Mouse (Mus musculus): ENCODE measurements around the gene Cep250. TPM values are rescaled to one million over a fixed set of nuclear protein-coding genes. Genes with fewer than 3 reads are reported as not detected.
"Not testable (repeated sequence)": the region's sequence is repeated elsewhere in the genome, so short reads cannot be mapped to it uniquely, and the experiment has no call there.

Gene Cep250
- polyA plus RNA-seq (2015; fragmentation: Nextera tagmentation; extraction: Ambion mirVana) = 22.5 and 23.3 TPM in 2 replicates

- under 1% methylated on average over 57 of the region's 59 CpGs for WGBS
- Histone ChIP-seq H3K4me2 (replicated peaks) (peak within 1 kb of the TSS; percentile 58), H3K36me3 (no peaks in the 10 kb centered on the region), H3K27me3 (no peaks in the 10 kb centered on the region), H3K9me3 (replicated peaks) (no peaks in the 10 kb centered on the region), H3K27ac (replicated peaks) (peak within 1 kb of the TSS; percentile 90), H3K4me1 (peaks cover 9% of the 10 kb centered on the region; the same call in 1 of the 2 replicates), H3K9ac (peak within 1 kb of the TSS; percentile 95), H3K4me3 (replicated peaks) (peak within 1 kb of the TSS; percentile 93)
- peak; percentile 96 for ATAC-seq (ENCODE audit: insufficient number of reproducible peaks, low FRiP score, low TSS enrichment, low read depth)
These were observed at the start of gene Cep250 for GRCm38 (mm10) chr2:155956134-155957059. Cep250 (plus strand) TSS chr2:155956458.

- WGBS = 91% methylated on average over 6 of the region's 6 CpGs
- ATAC-seq (ENCODE audit: insufficient number of reproducible peaks, low FRiP score, low TSS enrichment, low read depth) = no peak
- Histone ChIP-seq H3K4me3 (replicated peaks) (no peak overlapping the region), H3K4me1 (no peaks in the 10 kb centered on the region), H3K36me3 (peaks cover 47% of the 10 kb centered on the region), H3K4me2 (replicated peaks) (no peak overlapping the region), H3K27me3 (no peaks in the 10 kb centered on the region), H3K9ac (no peak overlapping the region), H3K9me3 (replicated peaks) (no peaks in the 10 kb centered on the region), H3K27ac (replicated peaks) (no peak overlapping the region)
These were observed 41.6 kb upstream of the Cep250 start for GRCm38 (mm10) chr2:155914684-155915083.

DNA sequence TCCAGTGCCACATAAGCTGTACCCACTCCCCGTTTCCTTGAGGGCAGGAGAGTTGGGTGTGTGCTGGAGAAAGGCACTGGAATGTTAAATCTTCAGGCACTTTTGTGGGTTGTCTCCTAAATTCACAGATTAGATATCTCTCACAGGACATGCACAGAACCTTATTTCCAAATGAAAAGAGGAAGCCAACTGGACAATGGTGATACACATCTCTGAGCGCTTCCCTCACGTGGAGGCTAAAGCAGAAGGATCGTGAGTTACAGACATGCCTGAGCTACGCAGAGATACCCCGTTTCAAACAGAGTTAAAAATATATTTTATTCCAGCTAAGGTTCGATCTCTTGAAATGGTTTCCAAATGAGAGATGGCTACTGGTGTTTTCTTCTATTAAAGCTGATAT is 33.1 kb upstream of the Cep250 start:
- Histone ChIP-seq H3K4me1 (no peaks in the 10 kb centered on the region), H3K9me3 (replicated peaks) (no peaks in the 10 kb centered on the region), H3K4me3 (replicated peaks) (no peak overlapping the region), H3K9ac (no peak overlapping the region), H3K27me3 (no peaks in the 10 kb centered on the region), H3K4me2 (replicated peaks) (no peak overlapping the region), H3K27ac (replicated peaks) (no peak overlapping the region), H3K36me3 (peaks cover 20% of the 10 kb centered on the region; the same call in 1 of the 2 replicates)
- ATAC-seq (ENCODE audit: insufficient number of reproducible peaks, low FRiP score, low TSS enrichment, low read depth) = no peak
- 93% methylated on average over 7 of the region's 7 CpGs for whole genome bisulfite sequencing

- not testable (repeated sequence) for ATAC-seq (ENCODE audit: insufficient number of reproducible peaks, low FRiP score, low TSS enrichment, low read depth); H3K4me1 ChIP-seq
- WGBS = 81% methylated on average over 6 of the region's 6 CpGs
These were observed 31.0 kb upstream of the Cep250 start for GRCm38 (mm10) chr2:155925213-155925612.

DNA sequence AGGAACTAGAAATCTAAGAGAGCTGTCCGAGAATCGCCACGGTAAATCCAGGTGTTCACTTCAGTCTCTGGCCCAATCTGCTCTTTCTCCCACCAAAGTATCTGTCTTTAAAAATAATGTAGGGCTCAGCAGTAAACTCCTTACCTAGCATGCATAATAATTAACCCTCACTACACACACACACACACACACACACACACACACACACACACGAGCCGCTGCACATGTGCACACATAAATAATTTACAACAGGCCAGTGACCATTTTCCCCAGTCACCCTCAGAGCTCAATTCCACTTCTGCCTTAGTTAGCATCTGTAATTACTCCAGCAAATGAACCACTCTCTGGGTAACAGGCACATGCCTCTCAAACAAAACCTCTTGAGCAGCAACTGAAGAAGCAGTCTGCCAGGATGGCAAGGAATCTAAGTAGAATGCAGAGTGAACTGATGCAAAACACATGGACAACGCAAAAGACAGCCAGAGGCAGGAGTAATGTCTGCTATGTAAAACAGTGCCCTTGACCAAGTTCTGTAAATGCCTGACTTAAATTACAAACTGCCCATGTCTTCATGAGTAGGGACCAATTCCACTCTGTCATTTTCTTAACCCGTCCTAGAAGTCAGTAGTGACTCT is 27.4 kb upstream of the Cep250 start:
- 52% methylated on average over 7 of the region's 7 CpGs for WGBS

More at GRCm38 (mm10) chr2:155925213-155925612, 31.0 kb upstream of the Cep250 start:
- H3K9me3 ChIP-seq (replicated peaks); H3K27ac ChIP-seq (replicated peaks); H3K9ac ChIP-seq; H3K4me3 ChIP-seq (replicated peaks); H3K4me2 ChIP-seq (replicated peaks); H3K27me3 ChIP-seq: not testable (repeated sequence)
- H3K36me3 ChIP-seq = peaks cover 16% of the 10 kb centered on the region; the same call in 1 of the 2 replicates

GRCm38 (mm10) chr2:155929531-155930442 is 26.5 kb upstream of the Cep250 start, which contains the start of gene Uqcc1:
Uqcc1 (minus strand) TSS chr2:155930310.
- Histone ChIP-seq H3K4me3 (replicated peaks) (peak within 1 kb of the TSS; percentile 68), H3K9me3 (replicated peaks) (no peaks in the 10 kb centered on the region), H3K4me1 (peaks cover 13% of the 10 kb centered on the region), H3K4me2 (replicated peaks) (peak within 1 kb of the TSS; percentile 65), H3K36me3 (no peaks in the 10 kb centered on the region), H3K27ac (replicated peaks) (peak within 1 kb of the TSS; percentile 96), H3K27me3 (no peaks in the 10 kb centered on the region), H3K9ac (peak within 1 kb of the TSS; percentile 26)
- under 1% methylated on average over 38 of the region's 38 CpGs for WGBS
- ATAC-seq (ENCODE audit: insufficient number of reproducible peaks, low FRiP score, low TSS enrichment, low read depth) = peak; percentile 94

More for the DNA sequence above, 27.4 kb upstream of the Cep250 start:
- Histone ChIP-seq H3K9me3 (replicated peaks) (no peaks in the 10 kb centered on the region), H3K36me3 (peaks cover 4% of the 10 kb centered on the region; the same call in 1 of the 2 replicates), H3K27ac (replicated peaks) (peak overlapping the region; percentile 34; the same call in 1 of the 2 replicates), H3K4me3 (replicated peaks) (peak overlapping the region; percentile 68), H3K4me1 (peaks cover 13% of the 10 kb centered on the region), H3K9ac (no peak overlapping the region; the same call in 1 of the 2 replicates), H3K4me2 (replicated peaks) (peak overlapping the region; percentile 65), H3K27me3 (no peaks in the 10 kb centered on the region)
- ATAC-seq (ENCODE audit: insufficient number of reproducible peaks, low FRiP score, low TSS enrichment, low read depth) = no peak

DNA sequence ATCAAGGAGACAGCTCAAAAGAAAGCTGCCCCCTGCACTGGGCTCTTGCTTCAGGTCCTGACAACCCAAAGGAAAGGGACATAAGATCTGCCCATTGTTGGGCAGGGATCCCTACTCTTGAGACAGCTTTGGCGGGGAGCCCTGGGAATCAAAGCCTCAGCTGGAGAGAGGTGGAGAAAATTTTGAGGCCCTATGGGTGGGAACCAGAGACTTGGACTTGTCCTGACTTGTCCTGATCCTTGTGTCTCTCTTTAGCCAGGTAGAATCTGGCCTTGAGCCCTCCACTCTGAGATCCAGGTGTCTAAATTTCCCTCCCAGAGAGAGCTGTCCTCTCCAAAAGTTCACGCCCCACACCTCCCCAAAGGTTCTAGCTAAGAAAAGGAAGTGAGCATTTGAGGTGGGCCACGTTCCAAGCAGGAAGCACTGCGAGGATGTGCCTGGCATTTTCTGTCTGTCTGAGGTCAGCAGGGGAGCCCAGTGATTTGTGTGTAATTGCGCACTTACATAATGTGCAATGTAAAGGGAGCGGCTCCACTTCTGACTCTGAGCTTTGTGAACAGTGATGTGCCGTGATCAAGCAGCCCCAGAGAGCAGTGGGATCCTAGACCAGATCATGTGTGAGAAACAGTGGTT is 16.2 kb upstream of the Cep250 start:
- Histone ChIP-seq H3K9ac (no peak overlapping the region), H3K27me3 (peaks cover 2% of the 10 kb centered on the region; the same call in 1 of the 2 replicates), H3K4me1 (peaks cover 32% of the 10 kb centered on the region), H3K27ac (replicated peaks) (no peak overlapping the region), H3K4me2 (replicated peaks) (no peak overlapping the region), H3K9me3 (replicated peaks) (no peaks in the 10 kb centered on the region), H3K36me3 (no peaks in the 10 kb centered on the region), H3K4me3 (replicated peaks) (no peak overlapping the region)
- ATAC-seq (ENCODE audit: insufficient number of reproducible peaks, low FRiP score, low TSS enrichment, low read depth) = no peak
- WGBS = 63% methylated on average over 7 of the region's 7 CpGs

DNA sequence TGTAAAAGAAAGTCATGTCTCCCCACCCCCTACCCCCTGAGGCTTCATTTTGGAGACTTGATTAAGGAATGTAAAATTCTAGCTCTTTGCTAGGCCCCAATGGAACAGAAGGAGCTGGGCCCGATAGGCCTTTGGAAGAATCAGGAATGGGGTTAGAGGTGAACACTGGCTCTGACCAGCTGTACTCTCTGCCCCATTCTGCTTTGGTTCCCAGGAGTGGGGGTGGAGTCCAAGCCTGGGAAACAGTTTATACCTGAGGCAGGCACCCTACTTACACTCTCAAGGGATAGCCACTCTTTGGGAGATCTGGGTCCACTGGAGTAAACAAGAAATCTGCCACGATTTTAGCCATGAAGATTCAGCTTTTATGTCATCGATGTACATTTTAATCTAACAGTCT is 15.6 kb upstream of the Cep250 start, which contains the start of gene Gm15557:
TSS of gene Gm15557 (plus strand) at position 48 of the 400 bp plus-strand sequence.
- WGBS = 78% methylated on average over 3 of the region's 3 CpGs
- Histone ChIP-seq H3K4me1 (peaks cover 36% of the 10 kb centered on the region), H3K9ac (no peak within 1 kb of the TSS), H3K27me3 (peaks cover 2% of the 10 kb centered on the region; the same call in 1 of the 2 replicates), H3K4me3 (replicated peaks) (no peak within 1 kb of the TSS), H3K27ac (replicated peaks) (no peak within 1 kb of the TSS), H3K9me3 (replicated peaks) (no peaks in the 10 kb centered on the region), H3K4me2 (replicated peaks) (no peak within 1 kb of the TSS), H3K36me3 (no peaks in the 10 kb centered on the region)
- no peak for ATAC-seq (ENCODE audit: insufficient number of reproducible peaks, low FRiP score, low TSS enrichment, low read depth)

DNA sequence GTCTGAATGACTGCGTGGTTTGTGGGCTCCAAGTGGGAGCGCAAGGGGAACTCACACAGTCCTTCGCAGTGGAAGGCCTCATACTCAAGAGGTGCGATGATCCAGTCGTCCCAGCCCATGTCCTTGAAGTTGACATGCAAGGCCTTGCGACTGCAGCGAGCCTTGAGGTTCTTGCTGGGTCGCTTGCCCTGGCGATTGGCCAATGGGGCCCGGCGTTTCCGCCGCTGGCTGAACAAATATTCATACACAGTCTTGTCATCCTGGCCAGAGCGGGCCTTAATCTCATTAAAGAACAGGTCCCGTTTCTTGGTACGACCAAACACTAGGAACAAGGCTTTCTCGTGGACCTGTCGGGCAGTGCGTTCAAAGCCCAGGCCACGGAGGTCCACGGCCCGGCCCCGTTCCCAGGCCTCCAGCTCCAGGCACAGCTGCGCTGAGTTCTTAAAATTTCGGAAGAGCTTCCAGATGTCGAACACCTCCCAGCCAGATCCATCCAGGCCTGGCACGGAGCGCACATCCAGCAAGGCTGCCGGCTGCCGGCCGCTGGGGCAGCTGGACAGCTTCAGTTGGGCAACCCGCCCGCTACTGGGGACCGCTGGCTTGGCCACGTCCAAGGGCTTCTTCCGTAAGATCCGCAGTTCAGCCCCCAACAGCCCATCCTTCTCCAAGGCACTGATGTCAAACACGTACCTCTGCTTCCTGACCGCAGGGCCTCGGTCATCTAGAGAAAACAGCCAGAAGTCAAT is 14.4 kb upstream of the Cep250 start:
- H3K4me2 ChIP-seq (replicated peaks) = no peak overlapping the region
- H3K9me3 ChIP-seq (replicated peaks) = no peaks in the 10 kb centered on the region
- H3K36me3 ChIP-seq = no peaks in the 10 kb centered on the region
- no peak overlapping the region for H3K27ac ChIP-seq (replicated peaks)
- H3K4me3 ChIP-seq (replicated peaks) = no peak overlapping the region
- H3K27me3 ChIP-seq = peaks cover 2% of the 10 kb centered on the region; the same call in 1 of the 2 replicates
- H3K4me1 ChIP-seq = peaks cover 43% of the 10 kb centered on the region
- no peak for ATAC-seq (ENCODE audit: insufficient number of reproducible peaks, low FRiP score, low TSS enrichment, low read depth)
- H3K9ac ChIP-seq = no peak overlapping the region
- WGBS = 79% methylated on average over 40 of the region's 40 CpGs
